Mouse (Mus musculus): ENCODE data around the gene Hjurp. TPM values are rescaled to one million over a fixed set of nuclear protein-coding genes. Genes with fewer than 3 reads are reported as not detected.

The Hjurp gene
- total and polyA plus RNA-seq, 3 experiments, result 67.6 to 80.8 (median 69.8) TPM

- Histone ChIP-seq H3K9ac (ENCODE audit: insufficient read depth, low read depth) (no peak overlapping the region), H3K4me2 (ENCODE audit: insufficient read depth, low read depth, poor library complexity, severe bottlenecking) (no peak overlapping the region), H3K27ac (ENCODE audit: insufficient read depth, low read depth) (no peak overlapping the region), H3K79me2 (replicated peaks; ENCODE audit: control insufficient read depth, extremely low read depth, insufficient read depth, poor library complexity, severe bottlenecking) (no peaks in the 10 kb centered on the region), H3K9me3 (replicated peaks; ENCODE audit: low read length) (peaks cover 78% of the 10 kb centered on the region), H3K27me3 (replicated peaks) (peaks cover 13% of the 10 kb centered on the region), H3K36me3 (replicated peaks in 1 of 2; ENCODE audit: control insufficient read depth in 1 of 2, insufficient read depth in 1 of 2, low read length in 1 of 2) (no peaks in the 10 kb centered on the region), H3K4me3 (replicated peaks in 1 of 3; ENCODE audit: low read depth in 2 of 3, low read length in 2 of 3, poor library complexity in 1 of 3) (no peak overlapping the region), H3K4me1 (ENCODE audit: control insufficient read depth in 1 of 2, insufficient read depth in 2 of 2) (no peaks in the 10 kb centered on the region)
- in situ Hi-C loops (cut with MboI; ENCODE audit: low pct_ligation_motif_present, low pct_unique_long_range_greater_than_20kb, low sequenced_read_pairs), result no loop called here
- DNase-seq (ENCODE audit: extremely low read depth), result no peak
- TF ChIP-seq JUND (conservative IDR thresholded peaks at IDR 0.05; ENCODE audit: low read depth, low read length) (no peak), EP300 (IDR thresholded peaks at IDR 0.05; ENCODE audit: low read length) (no peak), MEF2A (IDR thresholded peaks at IDR 0.05; ENCODE audit: borderline replicate concordance, low read depth, low read length) (no peak), USF1 (IDR thresholded peaks at IDR 0.05; ENCODE audit: low read depth, low read length) (no peak), MAZ (IDR thresholded peaks at IDR 0.05; ENCODE audit: low read depth, low read length) (no peak), MYC (IDR thresholded peaks at IDR 0.05; ENCODE audit: low read depth, low read length) (no peak), JUN (IDR thresholded peaks at IDR 0.05; ENCODE audit: insufficient read depth, low read depth, low read length) (no peak), UBTF (IDR thresholded peaks at IDR 0.05; ENCODE audit: low read depth, low read length) (no peak)
- dilution Hi-C loops (cut with MboI; ENCODE audit: extremely low pct_ligation_motif_present, extremely low pct_unique_long_range_greater_than_20kb, low sequenced_read_pairs), result no loop called here
These were observed 23.9 kb downstream of the Hjurp start for GRCm38 (mm10) chr1:88253540-88253939.

- Histone ChIP-seq H3K36me3 (replicated peaks in 1 of 2; ENCODE audit: control insufficient read depth in 1 of 2, insufficient read depth in 1 of 2, low read length in 1 of 2) (no peaks in the 10 kb centered on the region), H3K79me2 (replicated peaks; ENCODE audit: control insufficient read depth, extremely low read depth, insufficient read depth, poor library complexity, severe bottlenecking) (no peaks in the 10 kb centered on the region), H3K27ac (ENCODE audit: insufficient read depth, low read depth) (no peak overlapping the region), H3K9me3 (replicated peaks; ENCODE audit: low read length) (peaks cover 78% of the 10 kb centered on the region), H3K4me1 (ENCODE audit: control insufficient read depth in 1 of 2, insufficient read depth in 2 of 2) (no peaks in the 10 kb centered on the region), H3K4me3 (replicated peaks in 1 of 3; ENCODE audit: low read depth in 2 of 3, low read length in 2 of 3, poor library complexity in 1 of 3) (no peak overlapping the region), H3K4me2 (ENCODE audit: insufficient read depth, low read depth, poor library complexity, severe bottlenecking) (no peak overlapping the region), H3K27me3 (replicated peaks) (peaks cover 13% of the 10 kb centered on the region), H3K9ac (ENCODE audit: insufficient read depth, low read depth) (no peak overlapping the region)
- no peak for DNase-seq (ENCODE audit: extremely low read depth)
- no peak for TF ChIP-seq CHD2 (IDR thresholded peaks at IDR 0.05; ENCODE audit: low read length)
- no peak for TF ChIP-seq ZNF384 (IDR thresholded peaks at IDR 0.05; ENCODE audit: low read depth, low read length)
- no peak for TF ChIP-seq E2F4 (IDR thresholded peaks at IDR 0.05; ENCODE audit: insufficient replicate concordance, low read depth, low read length)
- TF ChIP-seq POLR2AphosphoS2 (IDR thresholded peaks at IDR 0.05; ENCODE audit: low read depth, low read length), result no peak
- TF ChIP-seq CHD1 (IDR thresholded peaks at IDR 0.05; ENCODE audit: low read depth, low read length), result no peak
- no peak for TF ChIP-seq TCF12 (IDR thresholded peaks at IDR 0.05; ENCODE audit: low read depth, low read length)
- dilution Hi-C loops (cut with MboI; ENCODE audit: extremely low pct_ligation_motif_present, extremely low pct_unique_long_range_greater_than_20kb, low sequenced_read_pairs), result no loop called here
- in situ Hi-C loops (cut with MboI; ENCODE audit: low pct_ligation_motif_present, low pct_unique_long_range_greater_than_20kb, low sequenced_read_pairs), result no loop called here
These were observed 24.3 kb downstream of the Hjurp start for GRCm38 (mm10) chr1:88253106-88253505.

GRCm38 (mm10) chr1:88250023-88250422, 27.4 kb downstream of the Hjurp start:
- Histone ChIP-seq H3K4me1 (ENCODE audit: control insufficient read depth in 1 of 2, insufficient read depth in 2 of 2) (no peaks in the 10 kb centered on the region), H3K4me2 (ENCODE audit: insufficient read depth, low read depth, poor library complexity, severe bottlenecking) (no peak overlapping the region), H3K27ac (ENCODE audit: insufficient read depth, low read depth) (no peak overlapping the region), H3K36me3 (replicated peaks in 1 of 2; ENCODE audit: control insufficient read depth in 1 of 2, insufficient read depth in 1 of 2, low read length in 1 of 2) (no peaks in the 10 kb centered on the region), H3K79me2 (replicated peaks; ENCODE audit: control insufficient read depth, extremely low read depth, insufficient read depth, poor library complexity, severe bottlenecking) (no peaks in the 10 kb centered on the region), H3K9ac (ENCODE audit: insufficient read depth, low read depth) (no peak overlapping the region), H3K9me3 (replicated peaks; ENCODE audit: low read length) (peaks cover 75% of the 10 kb centered on the region), H3K4me3 (replicated peaks in 1 of 3; ENCODE audit: low read depth in 2 of 3, low read length in 2 of 3, poor library complexity in 1 of 3) (no peak overlapping the region), H3K27me3 (replicated peaks) (peaks cover 15% of the 10 kb centered on the region)
- dilution Hi-C loops (cut with MboI; ENCODE audit: extremely low pct_ligation_motif_present, extremely low pct_unique_long_range_greater_than_20kb, low sequenced_read_pairs), result no loop called here
- no peak for DNase-seq (ENCODE audit: extremely low read depth)
- in situ Hi-C loops (cut with MboI; ENCODE audit: low pct_ligation_motif_present, low pct_unique_long_range_greater_than_20kb, low sequenced_read_pairs), result no loop called here
- TF ChIP-seq ZNF384 (IDR thresholded peaks at IDR 0.05; ENCODE audit: low read depth, low read length) (no peak), POLR2AphosphoS2 (IDR thresholded peaks at IDR 0.05; ENCODE audit: low read depth, low read length) (no peak), SMC3 (IDR thresholded peaks at IDR 0.05; ENCODE audit: low read depth, low read length) (no peak), MXI1 (IDR thresholded peaks at IDR 0.05; ENCODE audit: low read depth, low read length) (no peak), E2F4 (IDR thresholded peaks at IDR 0.05; ENCODE audit: insufficient replicate concordance, low read depth, low read length) (no peak), NRF1 (IDR thresholded peaks at IDR 0.05; ENCODE audit: low read depth, low read length) (no peak), EP300 (IDR thresholded peaks at IDR 0.05; ENCODE audit: low read length) (no peak), ETS1 (conservative IDR thresholded peaks at IDR 0.05; ENCODE audit: low read depth, low read length) (no peak), USF1 (IDR thresholded peaks at IDR 0.05; ENCODE audit: low read depth, low read length) (no peak), JUN (IDR thresholded peaks at IDR 0.05; ENCODE audit: insufficient read depth, low read depth, low read length) (no peak), RAD21 (IDR thresholded peaks at IDR 0.05; ENCODE audit: low read depth, low read length) (no peak), JUND (conservative IDR thresholded peaks at IDR 0.05; ENCODE audit: low read depth, low read length) (no peak), MAZ (IDR thresholded peaks at IDR 0.05; ENCODE audit: low read depth, low read length) (no peak), UBTF (IDR thresholded peaks at IDR 0.05; ENCODE audit: low read depth, low read length) (no peak), BHLHE40 (IDR thresholded peaks at IDR 0.05; ENCODE audit: low read depth, low read length) (no peak), GABPA (IDR thresholded peaks at IDR 0.05; ENCODE audit: insufficient replicate concordance, low read depth, low read length) (no peak), TCF12 (IDR thresholded peaks at IDR 0.05; ENCODE audit: low read depth, low read length) (no peak)
